ENCODE assay signal across 13 mouse cellular contexts in genomic region chr9:63697606-63698005, GRCm38 (mm10).
DNase-seq lines count a peak whose midpoint lies in the region; ATAC-seq lines count a peak whose summit lies in the region.
"Had no signal": no experiment of that assay in that cellular context is flagged by ENCODE, and none has a peak within 500 bp of the region (broad histone marks: within the 10 kb centered on the region; RNA-seq: fewer than 3 reads in every experiment).

No protein-coding gene starts in this region.

- peaks cover 61% of the 10 kb centered on the region for H3K4me1 ChIP-seq in heart, embryonic 13.5 days
- H3K4me1 ChIP-seq in lung, embryonic 16.5 days (replicated peaks; ENCODE audit: control insufficient read depth, insufficient read depth, low read length), result peaks cover 44% of the 10 kb centered on the region
- H3K4me1 ChIP-seq in liver, embryonic 16.5 days (ENCODE audit: control insufficient read depth, low read depth, low read length), result peaks cover 36% of the 10 kb centered on the region

- no peaks in the 10 kb centered on the region for H3K9me3 ChIP-seq in heart, embryonic 13.5 days
- H3K9me3 ChIP-seq in lung, embryonic 16.5 days (ENCODE audit: control insufficient read depth, low read length), result no peaks in the 10 kb centered on the region
- no peaks in the 10 kb centered on the region for H3K9me3 ChIP-seq in liver, embryonic 16.5 days (replicated peaks; ENCODE audit: control insufficient read depth, low read length)
- H3K9me3 ChIP-seq: neural tube, embryonic 12.5 days had no signal

- H3K27ac ChIP-seq in heart, embryonic 13.5 days (replicated peaks), result peak overlapping the region; percentile 66
- H3K27ac ChIP-seq in lung, embryonic 16.5 days (ENCODE audit: low read length), result peak overlapping the region; percentile 11; the same call in 1 of the 2 replicates
- no peak overlapping the region for H3K27ac ChIP-seq in liver, embryonic 16.5 days (ENCODE audit: low read length)
- H3K27ac ChIP-seq: left cerebral cortex, adult 2 months; neural tube, embryonic 12.5 days had no signal

- intact Hi-C loops in left cerebral cortex, postnatal 4 days (cut with DNase I), result no loop called here

- WGBS in heart, embryonic 13.5 days, result 21% methylated on average over 5 of the region's 5 CpGs
- 38% methylated on average over 5 of the region's 5 CpGs for WGBS in lung, embryonic 16.5 days
- 14% methylated on average over 5 of the region's 5 CpGs for WGBS in liver, embryonic 16.5 days (ENCODE audit: insufficient replicate concordance)

- peak overlapping the region; percentile 47 for H3K9ac ChIP-seq in heart, embryonic 13.5 days
- no peak overlapping the region for H3K9ac ChIP-seq in lung, embryonic 16.5 days (ENCODE audit: low read length)
- H3K9ac ChIP-seq in liver, embryonic 16.5 days (ENCODE audit: low read depth, low read length), result no peak overlapping the region
- H3K9ac ChIP-seq: neural tube, embryonic 12.5 days had no signal

- peak overlapping the region; percentile 33 for H3K4me2 ChIP-seq in heart, embryonic 13.5 days
- H3K4me2 ChIP-seq in lung, embryonic 16.5 days (ENCODE audit: low read depth, low read length), result no peak overlapping the region
- no peak overlapping the region for H3K4me2 ChIP-seq in liver, embryonic 16.5 days (ENCODE audit: low read depth, low read length)

- ATAC-seq in heart, embryonic 13.5 days (ENCODE audit: extremely low read depth, insufficient number of reproducible peaks, low FRiP score, low TSS enrichment), result no peak
- no peak for ATAC-seq in lung, embryonic 16.5 days (ENCODE audit: low read depth)
- peak; percentile 56; the same call in 1 of the 2 replicates for ATAC-seq in erythroblast, adult 5-6 weeks (replicated peaks; ENCODE audit: low FRiP score, poor library complexity, severe bottlenecking)
- ATAC-seq in liver, embryonic 16.5 days (ENCODE audit: low read depth), result peak; percentile 42; the same call in 1 of the 2 replicates

- DNase-seq in heart, adult 9 months (ENCODE audit: low spot score in 2 of 2), result no peak
- DNase-seq in lung, adult 18-20 months, result no peak
- DNase-seq in layer of hippocampus, postnatal 36 days, result no peak
- no peak for DNase-seq in left cerebral cortex, postnatal 4 days
- DNase-seq: adrenal gland, postnatal 25 days; heart, postnatal 10 days; kidney, adult 8-10 months had no signal

- H3K4me3 ChIP-seq in heart, embryonic 13.5 days, result no peak overlapping the region
- no peak overlapping the region for H3K4me3 ChIP-seq in lung, embryonic 16.5 days (ENCODE audit: low read length)
- no peak overlapping the region for H3K4me3 ChIP-seq in liver, embryonic 16.5 days (ENCODE audit: low read depth, low read length)
- H3K4me3 ChIP-seq: left cerebral cortex, adult 2 months; neural tube, embryonic 12.5 days had no signal

- H3K36me3 ChIP-seq in heart, embryonic 13.5 days, result no peaks in the 10 kb centered on the region
- H3K36me3 ChIP-seq in lung, embryonic 16.5 days (ENCODE audit: control insufficient read depth, insufficient read depth, low read length), result no peaks in the 10 kb centered on the region
- H3K36me3 ChIP-seq in liver, embryonic 16.5 days (ENCODE audit: control insufficient read depth, insufficient read depth), result no peaks in the 10 kb centered on the region
- H3K36me3 ChIP-seq: neural tube, embryonic 12.5 days had no signal

- H3K27me3 ChIP-seq in heart, embryonic 13.5 days (replicated peaks), result no peaks in the 10 kb centered on the region
- no peaks in the 10 kb centered on the region for H3K27me3 ChIP-seq in lung, embryonic 16.5 days (ENCODE audit: control insufficient read depth, insufficient read depth, low read depth, low read length)
- H3K27me3 ChIP-seq in liver, embryonic 16.5 days (ENCODE audit: control insufficient read depth, insufficient read depth, low read depth, low read length), result no peaks in the 10 kb centered on the region
- H3K27me3 ChIP-seq: neural tube, embryonic 12.5 days had no signal

Comparison
In these comparisons a context has a peak if more than half of its experiments do, and no peak if none do; other contexts are left out.
1. ATAC-seq: peak in erythroblast, adult 5-6 weeks (single experiment) and liver, embryonic 16.5 days (single experiment); none in heart, embryonic 13.5 days (single experiment) and lung, embryonic 16.5 days (single experiment).